Mouse (Mus musculus) hindbrain, embryonic 11.5 days (tissue): ENCODE measurements around the gene Ifitm6. TPM values are rescaled to one million over a fixed set of nuclear protein-coding genes. Genes with fewer than 3 reads are reported as not detected.
"Not testable (repeated sequence)": the region's sequence is repeated elsewhere in the genome, so short reads cannot be mapped to it uniquely, and the experiment has no call there.

Experiments used
- ATAC-seq: fragments of 200-750 bp; cut with Nextera tagmentation; 2 replicates; pipeline ENCODE4 v1.8.0; 2017; ENCODE audit warnings: mild to moderate bottlenecking, moderate TSS enrichment, moderate library complexity; ENCODE audit not compliant: low FRiP score
- DNase-seq: peaks from one replicate; pipeline ENCODE4 v3.0.0-alpha.2; 2015; ENCODE audit warnings: low spot score
- H3K27ac ChIP-seq: fragments of 300-500 bp; sonication (generic); 2 replicates; pipeline ENCODE4 v1.5.1; 2014; ENCODE audit warnings: mild to moderate bottlenecking, low read depth, low read length
- H3K27me3 ChIP-seq: fragments of 300-500 bp; sonication (generic); 2 replicates; pipeline ENCODE4 v1.6.1; 2014; ENCODE audit warnings: mild to moderate bottlenecking, low read length, moderate library complexity, mixed read lengths; ENCODE audit not compliant: control insufficient read depth, insufficient read depth
- H3K36me3 ChIP-seq: fragments of 300-500 bp; sonication (generic); 2 replicates; pipeline ENCODE4 v1.6.1; 2014; ENCODE audit warnings: mild to moderate bottlenecking, low read length, moderate library complexity, mixed read lengths; ENCODE audit not compliant: control insufficient read depth, insufficient read depth
- H3K4me1 ChIP-seq: fragments of 300-500 bp; sonication (generic); replicated peaks from 2 replicates; pipeline ENCODE4 v1.6.1; 2014; ENCODE audit warnings: low read length, mixed read lengths; ENCODE audit not compliant: control insufficient read depth, insufficient read depth
- H3K4me2 ChIP-seq: fragments of 300-500 bp; sonication (generic); replicated peaks from 2 replicates; pipeline ENCODE4 v1.6.1; 2014; ENCODE audit warnings: mild to moderate bottlenecking, low read depth, low read length
- H3K4me3 ChIP-seq: fragments of 300-500 bp; sonication (generic); 2 replicates; pipeline ENCODE4 v1.5.1; 2014; ENCODE audit warnings: low read depth, low read length
- H3K9ac ChIP-seq: fragments of 300-500 bp; sonication (generic); 2 replicates; pipeline ENCODE4 v1.6.1; 2014; ENCODE audit warnings: low read depth, low read length
- H3K9me3 ChIP-seq: fragments of 300-500 bp; sonication (generic); 2 replicates; pipeline ENCODE4 v1.6.1; 2016; ENCODE audit warnings: low read length; ENCODE audit not compliant: control insufficient read depth
- WGBS: fragments of 180-500 bp; shearing (Covaris S2); extraction: QIAGEN DNeasy Blood & Tissue Kit; methylation state at CpG from one replicate; pipeline ENCODE4 v1.1.7; 2014; 5-methylcytosine and 5-hydroxymethylcytosine counted together
- polyA plus RNA-seq: library from polyadenylated mRNA; unstranded; fragments of >200 nt; fragmentation: Nextera tagmentation; extraction: Ambion mirVana; gene quantifications from 2 replicates; pipeline ENCODE4 v1.2.1, GENCODE M21; 2014

The Ifitm6 gene
- polyA plus RNA-seq, 1 experiment from 2014 or later = not detected

DNA sequence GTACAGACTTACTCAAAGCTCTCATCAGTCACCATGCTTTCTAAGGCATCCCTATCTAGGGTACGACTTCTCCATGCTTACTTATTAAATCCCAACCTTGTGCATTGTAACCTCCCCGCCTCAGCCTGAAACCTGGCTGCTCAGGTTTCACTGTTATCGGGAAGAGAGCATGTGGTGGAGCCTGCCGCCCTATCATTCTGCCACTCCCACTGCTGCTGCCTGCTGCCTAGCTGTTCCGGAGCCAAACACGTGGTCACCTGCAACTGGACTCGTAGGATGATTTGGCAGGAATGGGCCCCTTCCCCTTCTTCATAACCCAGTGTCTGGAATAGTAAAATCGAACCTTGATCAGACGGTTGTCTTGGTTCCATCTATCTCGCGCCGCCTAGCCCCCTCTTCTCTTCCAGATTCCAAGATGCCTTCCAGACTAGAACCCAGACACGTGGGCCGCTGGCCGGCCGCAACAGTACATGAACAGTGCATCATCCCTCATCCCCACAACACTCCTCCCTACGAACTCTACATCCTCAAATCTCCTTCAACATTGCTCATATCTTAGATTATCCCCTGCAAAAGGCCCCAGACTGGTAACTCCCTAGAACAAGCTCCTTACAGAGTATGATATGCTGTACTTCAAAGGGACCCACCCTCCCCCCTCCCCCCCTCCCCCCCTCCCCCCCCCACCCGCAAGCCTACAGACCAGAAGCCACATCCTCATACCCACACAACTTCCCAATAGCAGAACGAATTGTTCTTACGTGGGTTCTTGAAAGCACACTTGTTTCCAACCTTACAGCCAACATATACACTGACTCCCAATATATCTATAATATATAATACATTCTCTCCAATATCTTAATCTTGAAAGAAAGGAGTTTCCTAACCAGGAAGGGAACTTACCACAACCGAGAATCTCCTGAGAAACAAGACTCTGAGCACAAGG lies 20.6 kb upstream of the Ifitm6 start:
- Histone ChIP-seq H3K27me3 (no peaks in the 10 kb centered on the region), H3K4me2 (no peak overlapping the region), H3K9me3 (no peaks in the 10 kb centered on the region), H3K4me3 (no peak overlapping the region), H3K27ac (no peak overlapping the region), H3K4me1 (no peaks in the 10 kb centered on the region), H3K9ac (no peak overlapping the region), H3K36me3 (no peaks in the 10 kb centered on the region)
- 82% methylated on average over 20 of the region's 21 CpGs for WGBS
- no peak for DNase-seq
- no peak for ATAC-seq

DNA sequence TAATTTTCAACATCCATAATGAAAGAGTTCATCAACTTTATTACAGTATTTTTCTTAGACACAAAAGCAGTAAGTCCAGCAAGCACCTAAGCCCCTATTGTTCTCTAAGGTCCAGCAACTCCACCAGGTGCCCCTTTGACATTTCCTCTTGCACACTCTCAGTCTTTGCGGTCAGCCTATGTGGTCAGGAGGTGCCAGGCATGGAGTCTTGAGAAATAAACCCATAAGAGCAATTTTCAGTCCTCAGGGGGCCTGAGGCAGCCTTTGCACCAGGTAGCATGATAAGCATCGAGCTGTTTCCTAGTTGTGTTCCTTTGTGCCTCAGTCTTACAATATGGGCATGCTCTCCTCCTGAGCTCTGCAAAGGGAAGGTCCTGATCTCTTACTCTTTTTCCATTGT lies 18.9 kb upstream of the Ifitm6 start:
- not testable (repeated sequence) for H3K36me3 ChIP-seq, ATAC-seq, H3K9me3 ChIP-seq, H3K4me3 ChIP-seq, H3K27me3 ChIP-seq, H3K4me1 ChIP-seq, H3K27ac ChIP-seq, H3K4me2 ChIP-seq, H3K9ac ChIP-seq, DNase-seq
- 88% methylated on average over 1 of the region's 2 CpGs for WGBS

DNA sequence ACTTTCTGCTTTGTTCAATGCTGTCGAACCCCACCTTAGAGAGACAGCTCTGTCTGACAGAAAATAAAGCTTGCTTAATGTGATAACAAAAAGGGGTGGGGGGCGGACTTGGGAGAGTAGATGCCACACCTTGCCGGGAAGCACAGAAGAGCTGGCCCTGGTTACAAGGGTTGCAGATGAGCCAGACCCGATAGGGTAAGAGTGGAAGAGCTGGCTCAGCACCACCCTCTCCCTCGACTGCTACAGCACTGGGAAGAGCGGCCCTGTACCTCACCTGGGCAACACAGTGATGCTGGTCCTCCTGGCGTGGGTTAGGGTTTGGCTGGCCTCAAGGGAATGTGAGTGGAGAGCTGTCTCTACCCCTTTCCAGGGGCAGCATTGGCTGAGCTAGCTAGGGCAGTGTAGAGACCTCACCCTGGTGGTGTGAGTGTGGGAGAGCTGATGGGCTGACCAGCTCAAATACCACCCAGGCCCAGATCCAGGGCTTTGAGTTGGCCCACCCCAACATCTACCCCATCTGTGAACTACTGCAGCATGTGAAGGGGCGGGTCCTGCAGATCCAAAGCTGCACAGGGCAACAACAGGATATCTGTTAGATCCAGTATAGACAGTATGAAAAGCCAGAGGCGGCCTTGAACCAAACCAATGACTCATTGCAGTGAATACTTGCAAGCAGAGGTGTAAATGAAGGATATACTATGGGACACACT lies 14.9 kb upstream of the Ifitm6 start:
- H3K4me1 ChIP-seq = no peaks in the 10 kb centered on the region
- H3K9me3 ChIP-seq = no peaks in the 10 kb centered on the region
- no peak for DNase-seq
- no peak overlapping the region for H3K9ac ChIP-seq
- no peak overlapping the region for H3K4me3 ChIP-seq
- H3K27me3 ChIP-seq = no peaks in the 10 kb centered on the region
- WGBS = 84% methylated on average over 9 of the region's 9 CpGs
- no peaks in the 10 kb centered on the region for H3K36me3 ChIP-seq
- H3K4me2 ChIP-seq = no peak overlapping the region
- no peak overlapping the region for H3K27ac ChIP-seq
- no peak for ATAC-seq

DNA sequence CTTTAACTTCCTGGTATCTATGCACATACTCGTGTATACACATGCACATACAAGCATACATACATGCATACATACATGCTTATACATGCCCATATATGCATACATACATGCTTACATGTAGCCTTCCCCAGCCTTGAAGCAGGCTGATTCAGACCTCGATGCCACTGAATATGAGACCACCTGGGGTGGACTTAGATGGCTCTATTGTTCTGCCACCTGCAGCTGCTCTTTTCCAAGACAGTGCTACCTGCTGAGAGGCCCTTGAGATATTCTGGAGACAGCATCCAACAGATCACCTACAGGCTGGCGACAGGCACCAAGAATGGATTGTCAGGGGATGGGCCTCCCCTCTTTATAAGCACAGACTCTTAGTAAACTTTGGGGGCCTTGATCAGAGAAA lies 12.7 kb upstream of the Ifitm6 start:
- no peak overlapping the region for H3K4me2 ChIP-seq
- H3K4me1 ChIP-seq = 0 out of 2 replicates have a peak, but pooled peaks cover 3% of the 10 kb centered on the region
- H3K9me3 ChIP-seq = no peaks in the 10 kb centered on the region
- H3K9ac ChIP-seq = no peak overlapping the region
- no peaks in the 10 kb centered on the region for H3K36me3 ChIP-seq
- H3K27ac ChIP-seq = no peak overlapping the region
- DNase-seq (no peak), ATAC-seq (no peak)
- H3K27me3 ChIP-seq = no peaks in the 10 kb centered on the region
- H3K4me3 ChIP-seq = no peak overlapping the region
- WGBS = 44% methylated on average over 3 of the region's 3 CpGs

DNA sequence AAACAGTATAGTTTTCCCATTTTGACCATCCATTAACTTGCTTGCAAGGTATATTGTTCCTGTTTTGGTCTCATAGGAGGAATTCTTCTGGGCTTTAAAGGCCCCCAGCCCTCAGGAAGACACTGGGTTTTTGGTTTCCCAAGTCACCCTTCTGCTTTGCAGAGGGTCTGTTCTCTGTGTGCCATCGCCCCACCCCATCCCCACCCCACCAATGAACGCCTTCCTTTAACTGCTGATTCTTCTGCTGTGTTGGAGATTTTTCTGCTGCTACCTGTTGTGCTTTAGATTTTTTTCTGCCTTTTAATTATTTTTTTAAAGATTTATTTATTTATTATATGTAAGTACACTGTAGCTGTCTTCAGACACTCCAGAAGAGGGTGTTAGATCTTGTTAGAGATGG lies 11.1 kb upstream of the Ifitm6 start, which contains the start of gene Gm17387:
Gene Gm17387, plus strand, starts transcription at position 301 of the 400 bp plus-strand sequence.
- Histone ChIP-seq H3K4me2 (no peak within 1 kb of the TSS), H3K9me3 (no peaks in the 10 kb centered on the region), H3K4me1 (0 out of 2 replicates have a peak, but pooled peaks cover 3% of the 10 kb centered on the region), H3K27me3 (no peaks in the 10 kb centered on the region), H3K4me3 (no peak within 1 kb of the TSS), H3K9ac (no peak within 1 kb of the TSS), H3K36me3 (no peaks in the 10 kb centered on the region), H3K27ac (no peak within 1 kb of the TSS)
- WGBS = 83% methylated on average over 2 of the region's 2 CpGs
- ATAC-seq (no peak), DNase-seq (no peak)

DNA sequence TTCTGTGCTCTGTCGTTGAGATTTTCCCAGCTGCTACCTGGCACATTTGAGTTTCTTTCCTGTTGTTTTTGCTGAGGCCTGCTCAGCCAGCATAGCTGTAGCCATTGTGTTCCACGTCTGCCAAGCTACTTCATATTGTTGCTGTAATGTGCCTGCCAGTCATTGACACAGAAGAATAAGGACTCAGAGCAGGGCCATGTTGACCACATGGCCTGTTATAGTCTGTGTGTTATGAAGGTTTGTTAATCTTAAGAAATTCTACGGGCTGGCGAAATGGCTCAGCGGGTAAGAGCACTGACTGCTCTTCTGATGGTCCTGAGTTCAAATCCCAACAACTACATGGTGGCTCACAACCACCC lies 9.0 kb upstream of the Ifitm6 start:
- H3K4me3 ChIP-seq = no peak overlapping the region
- no peaks in the 10 kb centered on the region for H3K36me3 ChIP-seq
- WGBS = 47% methylated on average over 5 of the region's 5 CpGs
- no peak overlapping the region for H3K9ac ChIP-seq
- no peak overlapping the region for H3K4me2 ChIP-seq
- H3K27me3 ChIP-seq = no peaks in the 10 kb centered on the region
- DNase-seq (peak; percentile 25), ATAC-seq (no peak)
- 0 out of 2 replicates have a peak, but pooled peaks cover 3% of the 10 kb centered on the region for H3K4me1 ChIP-seq
- H3K27ac ChIP-seq = peak overlapping the region; percentile 61
- no peaks in the 10 kb centered on the region for H3K9me3 ChIP-seq

DNA sequence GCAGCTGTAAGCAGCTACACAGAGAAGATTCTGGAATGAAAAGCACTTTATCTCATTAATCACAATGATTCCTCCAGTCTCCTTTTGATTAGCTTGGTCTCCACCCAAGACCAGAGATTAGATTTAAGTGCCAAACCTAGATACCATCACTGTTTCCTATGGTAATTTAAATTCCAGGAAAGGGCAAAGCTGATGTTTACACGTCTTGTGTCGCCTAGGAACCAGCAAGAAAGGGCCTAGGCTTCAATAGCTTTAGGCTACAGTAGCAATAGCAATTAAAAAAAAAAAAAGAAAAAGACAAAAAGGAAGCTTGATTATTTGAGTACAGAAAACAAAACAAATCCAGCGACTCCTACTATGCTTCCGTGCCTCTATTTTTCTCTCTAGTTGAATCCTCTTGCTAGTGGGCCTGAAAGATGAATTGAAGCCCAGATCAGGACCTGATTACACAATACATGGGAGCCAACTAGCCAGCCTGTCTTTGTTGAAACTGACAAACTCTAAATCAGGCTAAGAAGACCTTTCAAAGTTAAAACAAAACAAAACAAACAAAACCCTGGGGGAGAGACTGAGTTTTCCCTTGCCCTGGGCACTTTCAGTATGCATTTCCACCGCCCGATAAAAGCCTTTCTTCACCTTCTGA lies 8.5 kb upstream of the Ifitm6 start:
- Histone ChIP-seq H3K4me2 (no peak overlapping the region), H3K9ac (no peak overlapping the region), H3K4me3 (no peak overlapping the region), H3K27me3 (no peaks in the 10 kb centered on the region), H3K36me3 (no peaks in the 10 kb centered on the region), H3K27ac (peak overlapping the region; percentile 61), H3K9me3 (no peaks in the 10 kb centered on the region), H3K4me1 (0 out of 2 replicates have a peak, but pooled peaks cover 3% of the 10 kb centered on the region)
- DNase-seq (peak; percentile 17), ATAC-seq (no peak)
- WGBS = 19% methylated on average over 6 of the region's 6 CpGs

DNA sequence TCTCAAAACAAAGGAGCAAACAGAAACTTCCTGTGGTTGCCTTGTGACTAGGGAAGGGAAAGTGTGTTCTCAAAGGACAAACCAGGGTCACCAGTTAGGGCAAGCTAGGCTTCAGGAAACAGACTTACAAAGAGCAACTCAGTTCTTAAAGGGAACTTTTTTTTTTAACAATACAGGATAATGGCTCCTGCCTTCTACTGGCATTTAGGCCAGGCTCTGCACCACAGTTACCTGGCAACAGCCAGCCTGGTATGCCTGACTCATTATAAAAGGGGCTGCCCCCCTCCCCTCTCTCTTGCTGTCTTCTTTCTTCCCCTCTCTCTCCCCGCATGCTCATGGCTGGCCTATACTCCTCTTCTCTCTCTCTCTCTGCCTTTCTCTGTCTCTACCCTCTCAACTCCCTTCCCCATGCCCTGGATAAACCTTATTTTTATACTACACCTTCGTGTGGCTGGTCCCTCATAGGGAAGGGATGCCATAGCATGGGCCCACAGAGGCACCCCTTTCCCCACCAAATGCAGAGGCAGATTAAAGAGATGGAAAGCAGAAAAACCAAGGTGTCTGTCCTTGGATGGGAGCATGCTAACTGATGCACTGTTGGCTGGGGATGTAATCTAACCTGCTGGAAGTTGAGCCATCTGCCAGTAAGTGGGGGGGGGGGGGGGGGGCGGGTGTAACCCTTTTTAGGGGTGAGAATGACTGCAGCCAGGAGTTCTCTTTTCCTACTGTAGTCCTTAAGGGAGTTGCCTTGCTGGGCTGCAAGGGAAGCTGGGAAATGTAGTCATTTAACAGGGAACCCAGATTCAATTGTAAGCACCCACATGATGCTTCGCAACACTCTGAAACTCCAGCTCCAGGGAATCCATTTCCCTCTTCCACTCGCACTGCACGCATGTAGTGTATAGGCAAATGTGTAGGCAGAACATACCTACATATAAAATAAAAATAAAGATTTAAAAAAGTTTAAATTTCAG lies 7.4 kb upstream of the Ifitm6 start:
- Histone ChIP-seq H3K27ac (peak overlapping the region; percentile 74), H3K27me3 (no peaks in the 10 kb centered on the region), H3K4me3 (no peak overlapping the region), H3K9me3 (no peaks in the 10 kb centered on the region), H3K4me2 (0 out of 2 replicates have a peak overlapping the region, but pooled peaks have one; percentile 11), H3K4me1 (0 out of 2 replicates have a peak, but pooled peaks cover 3% of the 10 kb centered on the region), H3K9ac (no peak overlapping the region), H3K36me3 (no peaks in the 10 kb centered on the region)
- ATAC-seq (peak; percentile 91), DNase-seq (peak; percentile 67)
- WGBS = 21% methylated on average over 6 of the region's 6 CpGs
